In the genomic region with DNA sequence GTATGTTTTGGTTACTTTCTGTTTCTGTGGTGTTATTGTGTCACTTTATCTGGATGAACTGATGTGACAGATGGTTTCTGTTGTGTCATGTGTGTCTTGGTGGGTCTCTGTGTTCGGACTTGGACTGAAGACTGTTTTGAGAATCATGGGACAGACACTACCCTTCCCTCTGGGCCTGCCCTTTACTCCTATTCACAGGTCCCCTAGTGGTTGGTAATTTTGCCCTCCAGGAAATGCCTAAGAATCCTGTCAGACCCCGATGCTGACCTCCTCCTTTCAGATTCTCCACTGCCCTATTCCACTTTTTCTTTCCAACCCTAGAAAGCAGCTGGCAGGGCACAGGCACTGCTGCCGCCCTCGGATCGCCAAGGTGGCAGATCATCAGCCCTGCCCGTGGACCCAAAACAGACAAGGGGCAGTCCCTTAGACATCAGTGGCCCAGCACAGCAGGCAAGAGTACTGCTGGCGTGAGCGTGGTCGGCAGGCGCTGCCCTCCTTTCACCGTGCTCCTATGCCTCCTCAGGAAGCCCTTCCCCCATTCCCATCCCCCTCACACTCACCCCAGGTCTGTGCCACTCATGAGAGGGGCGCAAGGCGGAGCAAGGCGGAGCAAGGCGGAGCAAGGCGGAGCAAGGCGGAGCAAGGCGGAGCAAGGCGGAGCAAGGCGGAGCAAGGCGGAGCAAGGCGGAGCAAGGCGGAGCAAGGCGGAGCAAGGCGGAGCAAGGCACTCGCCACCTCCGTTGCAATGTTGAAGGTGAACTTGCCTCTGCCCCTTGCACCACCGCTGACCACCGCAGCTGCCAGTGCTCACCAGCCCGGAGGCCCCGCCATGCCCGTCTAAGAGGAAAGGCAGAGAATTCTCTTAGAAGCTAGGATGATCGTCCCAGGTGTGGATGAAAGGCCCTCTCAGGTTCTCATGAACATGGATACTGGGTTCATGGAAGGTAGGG, we compare ENCODE assay signal across 8 mouse cellular contexts. TPM values are rescaled to one million over a fixed set of nuclear protein-coding genes. Genes with fewer than 3 reads are reported as not detected.
A peak's percentile ranks its signal among the peaks of the same experiment; 100 is the strongest.
DNase-seq lines count a peak whose midpoint lies in the region; ATAC-seq and TF ChIP-seq lines count a peak whose summit lies in the region.

No protein-coding gene starts in this region.

- peaks cover 0 to 2% of the 10 kb centered on the region in 2 experiments; a peak in 1 of 4 replicates for H3K4me1 ChIP-seq in heart, embryonic 14.5 days (ENCODE audit: control insufficient read depth in 2 of 2, insufficient read depth in 2 of 2, low read length in 2 of 2)
- no peaks in the 10 kb centered on the region for H3K4me1 ChIP-seq in kidney, postnatal 0 days (replicated peaks; ENCODE audit: insufficient read depth, low read length)
- H3K4me1 ChIP-seq in liver, postnatal 0 days (ENCODE audit: insufficient read depth) = peaks cover 14% of the 10 kb centered on the region
- H3K4me1 ChIP-seq in neural tube, embryonic 12.5 days = no peaks in the 10 kb centered on the region

- DNase-seq in CD4-positive, CD25-positive, alpha-beta regulatory T cell, adult 2 months (ENCODE audit: low read depth, low spot score) = peak; percentile 82
- DNase-seq in adrenal gland, adult (ENCODE audit: inconsistent age in 2 of 2, low spot score in 1 of 2) = peak; percentile 69 to 85
- DNase-seq in embryo, embryonic 11 days = peak; percentile 86
- peak; percentile 70 for DNase-seq in kidney, postnatal 0 days (ENCODE audit: low spot score)
- peak; percentile 70 for DNase-seq in liver, postnatal 0 days
- peak; percentile 62 for DNase-seq in testis, postnatal 14 days (ENCODE audit: low spot score)

- TF ChIP-seq EP300 in liver, postnatal 0 days (IDR thresholded peaks at IDR 0.05; ENCODE audit: low read depth) = no peak

- H3K9me3 ChIP-seq in heart, embryonic 14.5 days (ENCODE audit: control insufficient read depth, low read length) = peaks cover 12% of the 10 kb centered on the region
- H3K9me3 ChIP-seq in kidney, postnatal 0 days (replicated peaks; ENCODE audit: low read length) = no peaks in the 10 kb centered on the region
- peaks cover 4% of the 10 kb centered on the region; the same call in 1 of the 2 replicates for H3K9me3 ChIP-seq in liver, postnatal 0 days (ENCODE audit: low read length)
- H3K9me3 ChIP-seq in neural tube, embryonic 12.5 days = no peaks in the 10 kb centered on the region

- no peaks in the 10 kb centered on the region for H3K27me3 ChIP-seq in heart, embryonic 14.5 days (ENCODE audit: control insufficient read depth, insufficient read depth, low read length)
- no peaks in the 10 kb centered on the region for H3K27me3 ChIP-seq in kidney, postnatal 0 days (ENCODE audit: insufficient read depth, low read length)
- no peaks in the 10 kb centered on the region for H3K27me3 ChIP-seq in liver, postnatal 0 days (ENCODE audit: insufficient read depth, low read length)
- H3K27me3 ChIP-seq in neural tube, embryonic 12.5 days (replicated peaks) = no peaks in the 10 kb centered on the region

- TF ChIP-seq CTCF in kidney, postnatal 0 days (IDR thresholded peaks at IDR 0.05; ENCODE audit: low read depth) = peak; percentile 46; the same call in 1 of the 2 replicates
- peak; percentile 47 for TF ChIP-seq CTCF in liver, postnatal 0 days (IDR thresholded peaks at IDR 0.05; ENCODE audit: low read depth)

- peak overlapping the region; percentile 49 to 77 for H3K4me3 ChIP-seq in heart, embryonic 14.5 days (ENCODE audit: control insufficient read depth in 1 of 2, insufficient read depth in 1 of 2, low read depth in 1 of 2, low read length in 2 of 2)
- peak overlapping the region; percentile 61 for H3K4me3 ChIP-seq in kidney, postnatal 0 days (replicated peaks; ENCODE audit: low read depth, low read length)
- H3K4me3 ChIP-seq in liver, postnatal 0 days (ENCODE audit: low read depth, low read length) = peak overlapping the region; percentile 62
- H3K4me3 ChIP-seq in neural tube, embryonic 12.5 days = peak overlapping the region; percentile 43

- peak overlapping the region; percentile 61 to 63 for H3K27ac ChIP-seq in heart, embryonic 14.5 days (replicated peaks in 1 of 2; ENCODE audit: control insufficient read depth in 1 of 2, insufficient read depth in 1 of 2, low read depth in 2 of 2, low read length in 2 of 2)
- H3K27ac ChIP-seq in kidney, postnatal 0 days = peak overlapping the region; percentile 92
- peak overlapping the region; percentile 77 for H3K27ac ChIP-seq in liver, postnatal 0 days (ENCODE audit: low read depth)
- peak overlapping the region; percentile 39; the same call in 1 of the 2 replicates for H3K27ac ChIP-seq in neural tube, embryonic 12.5 days

- no peaks in the 10 kb centered on the region for H3K36me3 ChIP-seq in heart, embryonic 14.5 days (ENCODE audit: control insufficient read depth, insufficient read depth, low read length)
- H3K36me3 ChIP-seq in kidney, postnatal 0 days (ENCODE audit: insufficient read depth, low read length) = no peaks in the 10 kb centered on the region
- H3K36me3 ChIP-seq in liver, postnatal 0 days (replicated peaks; ENCODE audit: insufficient read depth, low read length) = 0 out of 2 replicates have a peak, but pooled peaks cover 2% of the 10 kb centered on the region
- H3K36me3 ChIP-seq in neural tube, embryonic 12.5 days = no peaks in the 10 kb centered on the region

- peak overlapping the region; percentile 78 for H3K4me2 ChIP-seq in heart, embryonic 14.5 days (ENCODE audit: low read length)
- peak overlapping the region; percentile 83 for H3K4me2 ChIP-seq in kidney, postnatal 0 days (ENCODE audit: low read length)
- peak overlapping the region; percentile 76 for H3K4me2 ChIP-seq in liver, postnatal 0 days (ENCODE audit: low read depth, low read length)
- peak overlapping the region; percentile 61 for H3K4me2 ChIP-seq in neural tube, embryonic 12.5 days (replicated peaks)

- 3% methylated on average over 33 of the region's 33 CpGs for WGBS in heart, embryonic 14.5 days
- WGBS in kidney, postnatal 0 days = under 1% methylated on average over 33 of the region's 33 CpGs
- WGBS in liver, postnatal 0 days (ENCODE audit: insufficient replicate concordance) = 2% methylated on average over 23 of the region's 33 CpGs
- WGBS in neural tube, embryonic 12.5 days = 2% methylated on average over 33 of the region's 33 CpGs

- ATAC-seq in heart, embryonic 14.5 days (ENCODE audit: insufficient number of reproducible peaks, insufficient read depth, low FRiP score, low read depth) = peak; percentile 93
- ATAC-seq in kidney, postnatal 0 days (replicated peaks; ENCODE audit: low FRiP score, low read depth) = peak; percentile 97
- ATAC-seq in liver, postnatal 0 days = peak; percentile 79
- peak; percentile 97 for ATAC-seq in neural tube, embryonic 12.5 days (ENCODE audit: low FRiP score, low read depth)

- peak overlapping the region; percentile 75 for H3K9ac ChIP-seq in heart, embryonic 14.5 days (ENCODE audit: low read length)
- peak overlapping the region; percentile 65 for H3K9ac ChIP-seq in kidney, postnatal 0 days (ENCODE audit: low read depth, low read length)
- H3K9ac ChIP-seq in liver, postnatal 0 days (replicated peaks) = peak overlapping the region; percentile 73
- peak overlapping the region; percentile 64 for H3K9ac ChIP-seq in neural tube, embryonic 12.5 days

RNA-seq across cellular contexts. Expression of a gene that starts 17.5 kb away (rescaled TPM):
- 4.5 and 5.1 TPM in 2 replicates for polyA plus RNA-seq in heart, embryonic 14.5 days (2014; fragmentation: Nextera tagmentation; extraction: Ambion mirVana)
- polyA plus RNA-seq in kidney, postnatal 0 days (2015; fragmentation: Nextera tagmentation; extraction: Ambion mirVana) = 8.1 and 10.6 TPM in 2 replicates
- polyA plus RNA-seq in liver, postnatal 0 days (2015; fragmentation: Nextera tagmentation; extraction: Ambion mirVana) = 3.8 and 4.4 TPM in 2 replicates
- 6.0 and 6.1 TPM in 2 replicates for polyA plus RNA-seq in neural tube, embryonic 12.5 days (2016; fragmentation: Nextera tagmentation; extraction: Ambion mirVana)

RNA-seq across cellular contexts. Expression of a gene that starts 20.6 kb away (rescaled TPM):
- 1.0 and 1.3 TPM in 2 replicates for polyA plus RNA-seq in heart, embryonic 14.5 days (2014; fragmentation: Nextera tagmentation; extraction: Ambion mirVana)
- 1.6 and 1.8 TPM in 2 replicates for polyA plus RNA-seq in kidney, postnatal 0 days (2015; fragmentation: Nextera tagmentation; extraction: Ambion mirVana)
- polyA plus RNA-seq in liver, postnatal 0 days (2015; fragmentation: Nextera tagmentation; extraction: Ambion mirVana) = 10.0 and 10.5 TPM in 2 replicates
- polyA plus RNA-seq in neural tube, embryonic 12.5 days (2016; fragmentation: Nextera tagmentation; extraction: Ambion mirVana) = 2.3 and 2.8 TPM in 2 replicates

RNA-seq across cellular contexts. Expression of a gene that starts 27.1 kb away (rescaled TPM):
- polyA plus RNA-seq in heart, embryonic 14.5 days (2014; fragmentation: Nextera tagmentation; extraction: Ambion mirVana) = 8.9 and 13.5 TPM in 2 replicates
- 21.1 and 22.4 TPM in 2 replicates for polyA plus RNA-seq in kidney, postnatal 0 days (2015; fragmentation: Nextera tagmentation; extraction: Ambion mirVana)
- polyA plus RNA-seq in liver, postnatal 0 days (2015; fragmentation: Nextera tagmentation; extraction: Ambion mirVana) = 6.3 and 7.1 TPM in 2 replicates
- polyA plus RNA-seq in neural tube, embryonic 12.5 days (2016; fragmentation: Nextera tagmentation; extraction: Ambion mirVana) = 24.2 and 27.1 TPM in 2 replicates

RNA-seq across cellular contexts. Expression of a gene that starts 38.4 kb away (rescaled TPM):
- 7.1 and 7.3 TPM in 2 replicates for polyA plus RNA-seq in heart, embryonic 14.5 days (2014; fragmentation: Nextera tagmentation; extraction: Ambion mirVana)
- 54.2 and 56.6 TPM in 2 replicates for polyA plus RNA-seq in kidney, postnatal 0 days (2015; fragmentation: Nextera tagmentation; extraction: Ambion mirVana)
- polyA plus RNA-seq in liver, postnatal 0 days (2015; fragmentation: Nextera tagmentation; extraction: Ambion mirVana) = 0.26 and 0.34 TPM in 2 replicates
- polyA plus RNA-seq in neural tube, embryonic 12.5 days (2016; fragmentation: Nextera tagmentation; extraction: Ambion mirVana) = 136 and 143 TPM in 2 replicates

RNA-seq across cellular contexts. Expression of a gene that starts 39.9 kb away (rescaled TPM):
- polyA plus RNA-seq in heart, embryonic 14.5 days (2014; fragmentation: Nextera tagmentation; extraction: Ambion mirVana) = 8.1 and 9.4 TPM in 2 replicates
- polyA plus RNA-seq in kidney, postnatal 0 days (2015; fragmentation: Nextera tagmentation; extraction: Ambion mirVana) = 10.8 and 13.0 TPM in 2 replicates
- polyA plus RNA-seq in liver, postnatal 0 days (2015; fragmentation: Nextera tagmentation; extraction: Ambion mirVana) = 4.9 and 5.5 TPM in 2 replicates
- polyA plus RNA-seq in neural tube, embryonic 12.5 days (2016; fragmentation: Nextera tagmentation; extraction: Ambion mirVana) = 12.8 and 17.0 TPM in 2 replicates

Comparison
In these comparisons a context has a peak if more than half of its experiments do, and no peak if none do; other contexts are left out.
1. Peak in every context shown above with its lines: DNase-seq, ATAC-seq, H3K4me3 ChIP-seq and H3K27ac ChIP-seq.
2. H3K27ac ChIP-seq: peak in every context shown above with its lines; median percentile 92 in kidney, postnatal 0 days; 77 in liver, postnatal 0 days; 62 in heart, embryonic 14.5 days; 39 in neural tube, embryonic 12.5 days.